Mouse (Mus musculus): ENCODE results near the gene Olfr237-ps1. TPM values are rescaled to one million over a fixed set of nuclear protein-coding genes. Genes with fewer than 3 reads are reported as not detected.
"Not testable (repeated sequence)": the region's sequence is repeated elsewhere in the genome, so short reads cannot be mapped to it uniquely, and the experiment has no call there.

Olfr237-ps1 gene
- polyA plus RNA-seq (2012; rRNA removed): not detected in 2 replicates

DNA sequence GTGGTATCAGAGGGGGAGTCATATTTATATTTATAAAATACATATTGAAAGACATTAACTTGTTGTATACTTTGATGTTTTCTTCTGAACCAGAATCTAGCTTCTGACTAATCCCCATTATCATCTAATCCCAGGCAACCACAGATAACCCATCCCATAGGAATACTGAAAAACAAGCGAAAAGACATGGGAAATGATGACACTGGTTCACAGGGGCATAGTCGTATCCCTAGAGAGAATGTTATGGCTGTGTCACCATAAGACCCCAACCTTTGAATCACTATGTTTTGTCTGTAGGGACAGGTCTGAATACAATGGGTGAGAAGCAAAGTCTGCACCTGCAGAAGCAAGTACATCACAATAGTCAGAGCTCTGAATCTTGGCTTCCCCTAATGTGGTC lies at the start of gene Olfr237-ps1:
Olfr237-ps1 (plus strand) TSS at position 301 of the 400 bp plus-strand sequence.
- H3K4me3 ChIP-seq (replicated peaks; ENCODE audit: insufficient read depth, low read depth, low read length); H3K27me3 ChIP-seq (ENCODE audit: control insufficient read depth, insufficient read depth, low read length); H3K4me1 ChIP-seq (ENCODE audit: control insufficient read depth, insufficient read depth, low read length); H3K27ac ChIP-seq (ENCODE audit: insufficient read depth, low read length); DNase-seq: not testable (repeated sequence)
- 85% methylated on average over 2 of the region's 2 CpGs for WGBS

DNA sequence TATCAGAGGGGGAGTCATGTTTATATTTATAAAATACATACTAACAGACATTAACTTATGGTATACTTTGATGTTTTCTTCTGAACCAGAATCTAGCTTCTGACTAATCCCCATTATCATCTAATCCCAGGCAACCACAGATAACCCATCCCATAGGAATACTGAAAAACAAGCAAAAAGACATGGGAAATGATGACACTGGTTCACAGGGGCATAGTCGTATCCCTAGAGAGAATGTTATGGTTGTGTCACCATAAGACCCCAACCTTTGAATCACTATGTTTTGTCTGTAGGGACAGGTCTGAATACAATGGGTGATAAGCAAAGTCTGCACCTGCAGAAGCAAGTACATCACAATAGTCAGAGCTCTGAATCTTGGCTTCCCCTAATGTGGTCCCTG lies 40.3 kb upstream of the Olfr237-ps1 start, which contains the start of gene Olfr441:
Olfr441 (plus strand) TSS at position 301 of the 400 bp plus-strand sequence.
- DNase-seq; H3K4me3 ChIP-seq (replicated peaks; ENCODE audit: insufficient read depth, low read depth, low read length); H3K27me3 ChIP-seq (ENCODE audit: control insufficient read depth, insufficient read depth, low read length); H3K4me1 ChIP-seq (ENCODE audit: control insufficient read depth, insufficient read depth, low read length); H3K27ac ChIP-seq (ENCODE audit: insufficient read depth, low read length): not testable (repeated sequence)
- 84% methylated on average over 1 of the region's 1 CpGs for WGBS

DNA sequence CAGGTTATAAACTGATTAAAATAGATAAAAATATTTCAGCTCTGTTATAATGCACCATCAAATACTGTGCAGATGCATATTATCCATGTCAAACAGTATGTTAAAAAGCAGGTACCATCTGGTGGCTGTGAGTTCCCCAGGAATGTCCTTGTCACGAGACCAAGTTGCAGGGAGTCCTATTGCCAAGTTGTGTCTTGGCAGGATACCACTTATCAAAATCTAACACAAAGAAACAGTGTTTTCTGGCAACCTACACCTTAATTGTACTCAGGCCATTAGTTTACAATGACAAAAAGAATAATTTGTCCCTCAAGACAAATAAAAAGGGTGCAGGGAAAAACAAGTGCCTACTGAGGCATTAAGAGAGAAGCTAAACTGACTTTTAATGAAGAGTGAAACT lies 13.1 kb downstream of the Olfr237-ps1 start:
- 4% methylated on average over 1 of the region's 1 CpGs for WGBS
- peaks cover 7% of the 10 kb centered on the region; the same call in 1 of the 2 replicates for H3K4me1 ChIP-seq (ENCODE audit: control insufficient read depth, insufficient read depth, low read length)
- TF ChIP-seq POLR2A (IDR thresholded peaks at IDR 0.05; ENCODE audit: borderline replicate concordance, insufficient read depth, low read length): no peak
- no peak for TF ChIP-seq CTCF (IDR thresholded peaks at IDR 0.05; ENCODE audit: borderline replicate concordance, insufficient read depth, low read depth, low read length)
- no peak overlapping the region for H3K4me3 ChIP-seq (replicated peaks; ENCODE audit: insufficient read depth, low read depth, low read length)
- peak; percentile 31 to 77 for DNase-seq
- H3K27me3 ChIP-seq (ENCODE audit: control insufficient read depth, insufficient read depth, low read length): no peaks in the 10 kb centered on the region
- no peak overlapping the region for H3K27ac ChIP-seq (ENCODE audit: insufficient read depth, low read length)

DNA sequence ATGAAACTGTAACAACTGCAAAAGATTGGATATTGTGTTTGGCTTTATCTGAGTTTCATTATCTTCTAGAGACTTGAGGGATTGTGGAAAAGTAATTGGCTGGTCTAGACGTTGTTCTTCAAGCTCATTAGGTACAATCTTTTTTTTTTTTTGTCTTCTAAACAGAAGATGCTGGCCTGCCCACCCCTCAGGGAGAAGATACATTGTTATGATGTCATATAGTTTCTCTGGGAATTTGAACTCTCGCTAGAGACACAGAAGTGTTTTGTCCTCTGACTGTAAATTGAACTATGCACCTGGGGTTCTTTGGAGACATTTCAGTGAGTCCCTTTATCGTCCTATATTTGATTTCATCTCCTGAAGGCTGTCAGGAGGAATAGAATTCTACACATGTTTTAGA lies 16.6 kb downstream of the Olfr237-ps1 start, which contains the start of gene Olfr437:
Olfr437 (plus strand) TSS at position 301 of the 400 bp plus-strand sequence.
- Histone ChIP-seq H3K4me1 (ENCODE audit: control insufficient read depth, insufficient read depth, low read length) (peaks cover 10% of the 10 kb centered on the region; the same call in 1 of the 2 replicates), H3K4me3 (replicated peaks; ENCODE audit: insufficient read depth, low read depth, low read length) (no peak within 1 kb of the TSS), H3K27me3 (ENCODE audit: control insufficient read depth, insufficient read depth, low read length) (no peaks in the 10 kb centered on the region), H3K27ac (ENCODE audit: insufficient read depth, low read length) (no peak within 1 kb of the TSS)
- DNase-seq: no peak
- TF ChIP-seq POLR2A (IDR thresholded peaks at IDR 0.05; ENCODE audit: borderline replicate concordance, insufficient read depth, low read length) (no peak), CTCF (IDR thresholded peaks at IDR 0.05; ENCODE audit: borderline replicate concordance, insufficient read depth, low read depth, low read length) (no peak)
- WGBS: 81% methylated on average over 3 of the region's 3 CpGs

DNA sequence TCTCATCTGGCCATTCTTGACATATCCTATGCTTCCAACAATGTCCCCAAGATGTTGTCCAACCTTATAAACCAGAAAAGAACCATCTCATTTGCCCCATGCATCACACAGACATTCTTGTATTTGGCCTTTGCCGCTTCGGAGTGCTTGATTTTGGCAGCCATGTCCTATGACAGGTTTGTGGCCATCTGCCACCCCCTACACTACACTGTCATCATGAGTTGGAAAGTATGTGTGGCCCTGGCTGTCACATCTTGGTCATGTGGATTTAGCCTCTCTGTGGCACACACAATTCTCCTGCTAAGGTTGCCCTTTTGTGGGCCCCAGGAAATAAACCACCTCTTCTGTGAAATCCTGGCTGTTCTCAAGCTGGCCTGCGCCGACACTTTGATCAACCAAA lies 20.9 kb downstream of the Olfr237-ps1 start:
- peaks cover 2% of the 10 kb centered on the region; the same call in 1 of the 2 replicates for H3K4me1 ChIP-seq (ENCODE audit: control insufficient read depth, insufficient read depth, low read length)
- H3K4me3 ChIP-seq (replicated peaks; ENCODE audit: insufficient read depth, low read depth, low read length): no peak overlapping the region
- TF ChIP-seq POLR2A (IDR thresholded peaks at IDR 0.05; ENCODE audit: borderline replicate concordance, insufficient read depth, low read length) (no peak), CTCF (IDR thresholded peaks at IDR 0.05; ENCODE audit: borderline replicate concordance, insufficient read depth, low read depth, low read length) (no peak)
- H3K27ac ChIP-seq (ENCODE audit: insufficient read depth, low read length): no peak overlapping the region
- no peaks in the 10 kb centered on the region for H3K27me3 ChIP-seq (ENCODE audit: control insufficient read depth, insufficient read depth, low read length)
- WGBS: 37% methylated on average over 4 of the region's 4 CpGs
- peak; percentile 25 to 51 for DNase-seq

DNA sequence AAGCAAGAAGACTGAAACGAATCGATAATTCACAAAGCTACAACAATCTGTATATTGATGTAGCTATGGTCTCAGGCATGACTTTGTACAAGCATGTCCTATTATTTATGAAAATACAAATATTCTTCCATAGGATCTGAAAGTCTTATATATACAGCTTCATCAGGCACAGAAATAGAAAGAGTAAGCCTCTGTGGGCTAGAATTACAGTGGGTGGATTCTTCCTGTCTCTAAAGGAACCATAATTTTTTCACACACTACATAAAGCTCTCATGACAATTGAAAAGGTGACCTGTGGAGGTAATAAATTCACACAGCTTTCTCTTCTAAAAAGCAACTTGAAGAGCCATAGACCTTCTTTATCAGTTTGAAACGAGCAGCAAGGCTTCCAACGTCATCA lies 25.5 kb downstream of the Olfr237-ps1 start, which contains the start of gene Olfr13:
Olfr13 (plus strand) TSS at position 301 of the 400 bp plus-strand sequence.
- 87% methylated on average over 4 of the region's 4 CpGs for WGBS
- no peaks in the 10 kb centered on the region for H3K27me3 ChIP-seq (ENCODE audit: control insufficient read depth, insufficient read depth, low read length)
- peaks cover 2% of the 10 kb centered on the region; the same call in 1 of the 2 replicates for H3K4me1 ChIP-seq (ENCODE audit: control insufficient read depth, insufficient read depth, low read length)
- H3K4me3 ChIP-seq (replicated peaks; ENCODE audit: insufficient read depth, low read depth, low read length): no peak within 1 kb of the TSS
- TF ChIP-seq POLR2A (IDR thresholded peaks at IDR 0.05; ENCODE audit: borderline replicate concordance, insufficient read depth, low read length) (no peak), CTCF (IDR thresholded peaks at IDR 0.05; ENCODE audit: borderline replicate concordance, insufficient read depth, low read depth, low read length) (no peak)
- H3K27ac ChIP-seq (ENCODE audit: insufficient read depth, low read length): no peak within 1 kb of the TSS
- no peak for DNase-seq

DNA sequence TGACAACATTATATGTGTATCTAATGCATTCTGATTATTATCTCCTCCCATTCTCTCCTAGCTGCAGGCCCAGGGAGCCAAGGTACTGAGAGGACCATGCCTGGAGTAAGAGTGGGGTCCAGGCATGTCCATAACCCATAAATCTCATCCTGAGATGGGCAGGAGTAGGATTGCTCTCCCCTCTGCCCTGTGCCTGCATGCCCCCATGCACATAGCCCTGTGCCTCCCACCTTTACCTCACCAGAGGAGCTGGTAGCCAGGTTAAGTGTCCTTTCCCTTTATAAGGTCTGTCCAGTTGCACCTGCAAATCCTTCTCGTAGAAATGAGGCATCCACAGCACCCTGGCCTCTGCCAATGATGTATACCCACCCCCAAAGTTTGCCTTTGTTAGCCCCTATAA lies 31.8 kb downstream of the Olfr237-ps1 start:
- no peak overlapping the region for H3K27ac ChIP-seq (ENCODE audit: insufficient read depth, low read length)
- WGBS: 67% methylated on average over 1 of the region's 1 CpGs
- no peaks in the 10 kb centered on the region for H3K27me3 ChIP-seq (ENCODE audit: control insufficient read depth, insufficient read depth, low read length)
- no peak for TF ChIP-seq CTCF (IDR thresholded peaks at IDR 0.05; ENCODE audit: borderline replicate concordance, insufficient read depth, low read depth, low read length)
- TF ChIP-seq POLR2A (IDR thresholded peaks at IDR 0.05; ENCODE audit: borderline replicate concordance, insufficient read depth, low read length): no peak
- H3K4me1 ChIP-seq (ENCODE audit: control insufficient read depth, insufficient read depth, low read length): no peaks in the 10 kb centered on the region
- no peak for DNase-seq
- no peak overlapping the region for H3K4me3 ChIP-seq (replicated peaks; ENCODE audit: insufficient read depth, low read depth, low read length)

DNA sequence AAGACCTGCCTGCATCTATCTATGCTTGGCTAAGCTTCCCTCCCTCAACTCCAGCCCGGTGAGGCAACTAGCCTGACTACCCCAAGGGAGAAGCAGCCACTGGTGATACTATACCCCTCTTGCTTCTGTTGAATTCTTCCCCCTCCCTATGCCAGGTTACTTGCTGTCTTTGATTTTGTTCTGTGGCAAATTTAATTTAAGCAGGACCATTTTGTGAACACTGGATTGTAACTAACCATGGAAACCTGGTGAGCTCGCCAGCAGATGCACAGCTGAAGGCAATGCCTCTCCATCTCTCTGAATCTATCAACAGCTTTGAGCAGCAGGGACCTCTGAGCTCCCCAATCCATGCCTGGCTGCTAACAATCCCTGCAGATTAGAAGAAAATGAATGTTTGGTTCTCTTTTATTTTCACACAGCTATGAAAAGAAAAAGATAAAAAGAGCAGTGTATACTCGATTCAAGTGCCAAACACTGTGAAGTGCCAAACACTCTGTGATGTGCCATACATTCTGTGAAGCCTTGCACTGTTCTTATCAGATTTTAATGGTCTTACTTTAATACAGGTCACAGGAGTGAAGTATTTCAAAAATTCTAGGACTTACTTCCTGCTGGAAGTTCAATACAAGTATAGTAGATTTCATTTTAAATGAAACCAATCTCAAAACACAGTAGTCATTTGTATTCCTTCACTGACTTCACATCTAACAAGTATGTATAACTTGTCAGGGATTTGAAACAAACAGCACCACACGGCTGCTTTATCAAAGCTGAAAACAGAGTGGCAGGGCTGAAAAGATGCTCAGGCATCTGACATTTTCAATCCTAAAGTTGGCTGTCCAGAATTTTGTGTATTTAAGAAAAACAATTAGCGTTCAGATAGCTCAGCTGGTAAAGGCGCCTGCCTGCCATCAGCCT lies 32.5 kb downstream of the Olfr237-ps1 start:
- WGBS: 54% methylated on average over 6 of the region's 6 CpGs
- TF ChIP-seq POLR2A (IDR thresholded peaks at IDR 0.05; ENCODE audit: borderline replicate concordance, insufficient read depth, low read length) (no peak), CTCF (IDR thresholded peaks at IDR 0.05; ENCODE audit: borderline replicate concordance, insufficient read depth, low read depth, low read length) (no peak)
- Histone ChIP-seq H3K4me1 (ENCODE audit: control insufficient read depth, insufficient read depth, low read length) (no peaks in the 10 kb centered on the region), H3K27ac (ENCODE audit: insufficient read depth, low read length) (no peak overlapping the region), H3K27me3 (ENCODE audit: control insufficient read depth, insufficient read depth, low read length) (no peaks in the 10 kb centered on the region), H3K4me3 (replicated peaks; ENCODE audit: insufficient read depth, low read depth, low read length) (no peak overlapping the region)
- DNase-seq: no peak
